Mouse (Mus musculus): ENCODE data around the gene Sh3glb1.

DNA sequence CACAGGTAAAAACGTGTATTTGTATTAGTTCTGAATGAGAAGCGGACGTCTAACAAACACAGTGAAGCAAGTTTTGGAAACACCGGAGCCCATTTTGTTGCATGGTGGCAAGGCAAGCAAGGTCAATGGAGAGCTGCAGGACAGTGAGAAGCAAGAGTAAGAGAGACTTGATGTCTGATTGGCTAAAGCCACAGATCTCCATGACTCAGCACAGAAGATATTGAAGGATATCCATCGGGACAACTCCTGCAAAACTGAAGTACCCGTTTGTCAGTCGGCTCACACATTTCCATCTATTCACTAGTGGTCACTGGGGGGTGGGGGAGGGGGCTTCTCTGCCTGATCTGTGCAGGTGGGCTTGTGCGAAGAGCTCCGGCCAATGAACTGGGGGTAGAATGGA, 52.1 kb downstream of the Sh3glb1 start:
- TF ChIP-seq CTCF (IDR thresholded peaks at IDR 0.05; ENCODE audit: borderline replicate concordance, insufficient read depth, low read length) (no peak), POLR2A (IDR thresholded peaks at IDR 0.05; ENCODE audit: low read depth, low read length) (no peak)

Measured in embryonic fibroblast, embryonic 13.5 days (primary cell).